Mouse (Mus musculus) fat pad, adult 2 months (tissue): ENCODE measurements at regions not wholly inside any gene's neighbourhood (a gene's known extent, or its start where the extent isn't known, plus 50 kb on each side); places are given as distances from the start of the nearest gene placed in this dataset.
A peak's percentile ranks its signal among the peaks of the same experiment; 100 is the strongest.

Experiments
- DNase-seq: peaks from one replicate; pipeline ENCODE4 v3.0.0-alpha.2; 2011; ENCODE audit warnings: low read depth, low spot score; ENCODE audit errors: extremely low read depth

GRCm38 (mm10) chr1:137786653-137787052 is 388.9 kb downstream of the Ptprc start:
- no peak for DNase-seq

GRCm38 (mm10) chr1:137774586-137774985 is 400.9 kb downstream of the Ptprc start:
- DNase-seq, result no peak

- DNase-seq, result no peak
Observed at GRCm38 (mm10) chr1:137760797-137761196, 414.7 kb downstream of the Ptprc start.

- peak; percentile 78 for DNase-seq
Observed at GRCm38 (mm10) chr1:137751446-137751961, 424.0 kb downstream of the Ptprc start.

GRCm38 (mm10) chr1:137750894-137751293 is 424.6 kb downstream of the Ptprc start:
- no peak for DNase-seq

GRCm38 (mm10) chr1:137746129-137746528 is 429.4 kb downstream of the Ptprc start:
- no peak for DNase-seq

GRCm38 (mm10) chr1:137738157-137738851 is 437.2 kb downstream of the Ptprc start:
- no peak for DNase-seq

- DNase-seq, result no peak
Observed at GRCm38 (mm10) chr1:137703882-137704281, 471.6 kb downstream of the Ptprc start.

GRCm38 (mm10) chr1:137698876-137699275 is 476.6 kb downstream of the Ptprc start:
- no peak for DNase-seq

- no peak for DNase-seq
Observed at GRCm38 (mm10) chr1:137697289-137697688, 478.2 kb downstream of the Ptprc start.

GRCm38 (mm10) chr1:137696796-137697195 is 478.7 kb downstream of the Ptprc start:
- no peak for DNase-seq

- DNase-seq, result no peak
Observed at GRCm38 (mm10) chr1:137695751-137696150, 479.8 kb downstream of the Ptprc start.

- DNase-seq, result no peak
Observed at GRCm38 (mm10) chr1:137692525-137692924, 483.0 kb downstream of the Ptprc start.

GRCm38 (mm10) chr1:137690860-137691595 is 484.5 kb downstream of the Ptprc start:
- DNase-seq, result no peak

- DNase-seq, result no peak
Observed at GRCm38 (mm10) chr1:137670650-137671049, 504.9 kb downstream of the Ptprc start.

GRCm38 (mm10) chr1:137669849-137670248 is 505.7 kb downstream of the Ptprc start:
- DNase-seq, result no peak

- no peak for DNase-seq
Observed at GRCm38 (mm10) chr1:137658141-137658540, 517.4 kb downstream of the Ptprc start.

GRCm38 (mm10) chr1:137656900-137657458 is 518.5 kb downstream of the Ptprc start:
- no peak for DNase-seq

GRCm38 (mm10) chr1:137654171-137654570 is 521.3 kb downstream of the Ptprc start:
- no peak for DNase-seq

GRCm38 (mm10) chr1:137653495-137653894 is 522.0 kb downstream of the Ptprc start:
- no peak for DNase-seq

- no peak for DNase-seq
Observed at GRCm38 (mm10) chr1:137650629-137651028, 524.9 kb downstream of the Ptprc start.

- no peak for DNase-seq
Observed at GRCm38 (mm10) chr1:137650082-137650481, 525.4 kb downstream of the Ptprc start.
